Mouse (Mus musculus) MEL (cell line): Measurements from ENCODE around the gene Gabarapl1. TPM values are rescaled to one million over a fixed set of nuclear protein-coding genes. Genes with fewer than 3 reads are reported as not detected.

Experiments
- DNase-seq: peaks from one replicate; pipeline ENCODE4 v3.0.0; 2011; ENCODE audit warnings: low read depth, low spot score
- H3K27ac ChIP-seq: 2 replicates; pipeline ENCODE4 v1.5.1; 2012; ENCODE audit warnings: low read depth, mild to moderate bottlenecking, control low read depth, low read length, moderate library complexity; ENCODE audit not compliant: control insufficient read depth
- H3K27me3 ChIP-seq, 2 experiments: fragments of 150-350 bp in 1 of 2; sonication (generic) in 1 of 2; 2 replicates each; pipeline ENCODE4 v1.6.1; 2012; ENCODE audit warnings: low read length in 2 of 2, mild to moderate bottlenecking in 2 of 2, improper control_type of control experiment in 1 of 2, moderate library complexity in 1 of 2; ENCODE audit not compliant: insufficient read depth in 2 of 2, control insufficient read depth in 1 of 2
- H3K36me3 ChIP-seq, 2 experiments: 2 replicates each; pipeline ENCODE4 v1.6.1; 2012 to 2014; ENCODE audit warnings: low read length in 2 of 2, improper control_type of control experiment in 1 of 2, inconsistent platforms in 1 of 2, mild to moderate bottlenecking in 1 of 2; ENCODE audit not compliant: insufficient read depth in 2 of 2, control insufficient read depth in 1 of 2
- H3K4me1 ChIP-seq, 2 experiments: fragments of 150-350 bp in 1 of 2; sonication (generic) in 1 of 2; 2 replicates each; pipeline ENCODE4 v1.6.1; 2012; ENCODE audit warnings: low read length in 2 of 2, improper control_type of control experiment in 1 of 2, mild to moderate bottlenecking in 1 of 2; ENCODE audit not compliant: insufficient read depth in 2 of 2, control insufficient read depth in 1 of 2
- H3K4me3 ChIP-seq, 2 experiments: fragments of 150-350 bp in 1 of 2; sonication (generic) in 1 of 2; 2 replicates each; pipeline ENCODE4 v1.5.1; 2012; ENCODE audit warnings: low read depth in 2 of 2, low read length in 2 of 2, mild to moderate bottlenecking in 2 of 2, moderate library complexity in 2 of 2, control low read depth in 1 of 2, improper control_type of control experiment in 1 of 2; ENCODE audit not compliant: control insufficient read depth in 1 of 2, insufficient read depth in 1 of 2
- H3K79me2 ChIP-seq: 2 replicates; pipeline ENCODE4 v1.6.1; 2012; ENCODE audit warnings: mild to moderate bottlenecking, low read length, moderate library complexity; ENCODE audit not compliant: control insufficient read depth, poor library complexity, insufficient read depth
- H3K9ac ChIP-seq: 2 replicates; pipeline ENCODE4 v1.6.1; 2012; ENCODE audit warnings: low read depth, mild to moderate bottlenecking, control low read depth, low read length, moderate library complexity; ENCODE audit not compliant: control insufficient read depth, poor library complexity, severe bottlenecking
- H3K9me3 ChIP-seq: fragments of 150-350 bp; sonication (generic); replicated peaks from 2 replicates; pipeline ENCODE4 v1.6.1; 2012; ENCODE audit warnings: mild to moderate bottlenecking, low read length, improper control_type of control experiment, moderate library complexity; ENCODE audit not compliant: insufficient read depth
- BHLHE40 ChIP-seq: IDR thresholded peaks from 2 replicates; pipeline ENCODE4 v1.6.1; 2012; ENCODE audit warnings: low read depth, mild to moderate bottlenecking, inconsistent platforms, low read length, improper control_type of control experiment, borderline replicate concordance
- CHD1 ChIP-seq: IDR thresholded peaks from 2 replicates; pipeline ENCODE4 v1.6.1; 2012; ENCODE audit warnings: low read depth, mild to moderate bottlenecking, inconsistent platforms, low read length, improper control_type of control experiment
- CHD2 ChIP-seq: IDR thresholded peaks from 2 replicates; pipeline ENCODE4 v1.6.1; 2011; ENCODE audit warnings: low read length, improper control_type of control experiment
- EP300 ChIP-seq, 2 experiments: IDR thresholded peaks; 2 replicates each; pipeline ENCODE4 v1.6.1; 2011; ENCODE audit warnings: improper control_type of control experiment in 2 of 2, low read length in 2 of 2, low read depth in 1 of 2, mild to moderate bottlenecking in 1 of 2
- ETS1 ChIP-seq: IDR thresholded peaks from 2 replicates; pipeline ENCODE4 v1.6.1; 2012; ENCODE audit warnings: low read depth, mild to moderate bottlenecking, inconsistent platforms, low read length, improper control_type of control experiment, moderate library complexity
- GABPA ChIP-seq: IDR thresholded peaks from 2 replicates; pipeline ENCODE4 v1.6.1; 2012; ENCODE audit warnings: low read depth, mild to moderate bottlenecking, inconsistent platforms, low read length, improper control_type of control experiment, moderate library complexity
- GATA1 ChIP-seq: IDR thresholded peaks from 2 replicates; pipeline ENCODE4 v1.6.1; 2011; ENCODE audit warnings: low read depth, low read length, improper control_type of control experiment
- HCFC1 ChIP-seq: IDR thresholded peaks from 2 replicates; pipeline ENCODE4 v1.6.1; 2012; ENCODE audit warnings: low read depth, mild to moderate bottlenecking, inconsistent platforms, low read length, improper control_type of control experiment, moderate library complexity
- KAT2A ChIP-seq: conservative IDR thresholded peaks from 2 replicates; pipeline ENCODE4 v1.6.1; 2012; ENCODE audit warnings: low read depth, low read length, improper control_type of control experiment, inconsistent platforms
- MAFK ChIP-seq: IDR thresholded peaks from 2 replicates; pipeline ENCODE4 v1.6.1; 2011; ENCODE audit warnings: low read depth, mild to moderate bottlenecking, low read length, improper control_type of control experiment, borderline replicate concordance
- MAX ChIP-seq: IDR thresholded peaks from 2 replicates; pipeline ENCODE4 v1.6.1; 2011; ENCODE audit warnings: low read length, improper control_type of control experiment
- MAZ ChIP-seq: IDR thresholded peaks from 2 replicates; pipeline ENCODE4 v1.6.1; 2012; ENCODE audit warnings: low read depth, mild to moderate bottlenecking, inconsistent platforms, low read length, improper control_type of control experiment
- MXI1 ChIP-seq: IDR thresholded peaks from 2 replicates; pipeline ENCODE4 v1.6.1; 2011; ENCODE audit warnings: mild to moderate bottlenecking, low read depth, low read length, improper control_type of control experiment
- MYC ChIP-seq: IDR thresholded peaks from 2 replicates; pipeline ENCODE4 v1.6.1; 2011; ENCODE audit warnings: low read depth, mild to moderate bottlenecking, low read length, improper control_type of control experiment, moderate library complexity
- NELFE ChIP-seq: IDR thresholded peaks from 2 replicates; pipeline ENCODE4 v1.6.1; 2011; ENCODE audit warnings: low read depth, low read length, improper control_type of control experiment
- NRF1 ChIP-seq: IDR thresholded peaks from 2 replicates; pipeline ENCODE4 v1.6.1; 2014; ENCODE audit warnings: low read depth, mild to moderate bottlenecking, inconsistent platforms, low read length, improper control_type of control experiment, moderate library complexity; ENCODE audit not compliant: poor library complexity, insufficient read depth, severe bottlenecking
- POLR2A ChIP-seq, 2 experiments: IDR thresholded peaks; 2 replicates each; pipeline ENCODE4 v1.6.1; 2011 to 2012; ENCODE audit warnings: low read length in 2 of 2, mild to moderate bottlenecking in 2 of 2, control low read depth in 1 of 2, improper control_type of control experiment in 1 of 2, low read depth in 1 of 2, moderate library complexity in 1 of 2; ENCODE audit not compliant: control insufficient read depth in 1 of 2, insufficient read depth in 1 of 2, poor library complexity in 1 of 2
- POLR2AphosphoS5 ChIP-seq: IDR thresholded peaks from 2 replicates; pipeline ENCODE4 v1.6.1; 2012; ENCODE audit warnings: low read depth, borderline replicate concordance, mild to moderate bottlenecking, inconsistent platforms, low read length, moderate library complexity, mixed read lengths
- SIN3A ChIP-seq: IDR thresholded peaks from 2 replicates; pipeline ENCODE4 v1.6.1; 2012; ENCODE audit warnings: low read length, improper control_type of control experiment, inconsistent platforms
- TAL1 ChIP-seq: IDR thresholded peaks from 2 replicates; pipeline ENCODE4 v1.6.1; 2012; ENCODE audit warnings: mild to moderate bottlenecking, inconsistent platforms, low read length, moderate library complexity, mixed read lengths
- ZMIZ1 ChIP-seq: IDR thresholded peaks from 2 replicates; pipeline ENCODE4 v1.6.1; 2012; ENCODE audit warnings: low read depth, mild to moderate bottlenecking, inconsistent platforms, low read length, improper control_type of control experiment, moderate library complexity
- polyA plus RNA-seq, 2 experiments: library from polyadenylated mRNA; stranded (reverse) in 1 of 2; unstranded in 1 of 2; fragments of >175 nt in 1 of 2; fragments of >200 nt in 1 of 2; gene quantifications; 2 replicates each; pipeline versions ENCODE4 v1.2.1 to v1.2.4; 2012; ENCODE audit warnings: low replicate concordance in 2 of 2, low read depth in 1 of 2; ENCODE audit not compliant: insufficient read length in 2 of 2, insufficient read depth in 1 of 2, missing spikeins in 1 of 2
- total RNA-seq: library from RNA; depleted of rRNA; stranded (reverse); fragments of 300-350 nt; gene quantifications from 2 replicates; pipeline ENCODE4 v1.2.3, GENCODE M21; 2012; rRNA removed

The Gabarapl1 gene
- 61.3 and 65.7 TPM in 2 replicates for total RNA-seq
- 10 to 100 TPM in 1 of 2 experiments, not detected in 1; 99.5 TPM for polyA plus RNA-seq

DNA sequence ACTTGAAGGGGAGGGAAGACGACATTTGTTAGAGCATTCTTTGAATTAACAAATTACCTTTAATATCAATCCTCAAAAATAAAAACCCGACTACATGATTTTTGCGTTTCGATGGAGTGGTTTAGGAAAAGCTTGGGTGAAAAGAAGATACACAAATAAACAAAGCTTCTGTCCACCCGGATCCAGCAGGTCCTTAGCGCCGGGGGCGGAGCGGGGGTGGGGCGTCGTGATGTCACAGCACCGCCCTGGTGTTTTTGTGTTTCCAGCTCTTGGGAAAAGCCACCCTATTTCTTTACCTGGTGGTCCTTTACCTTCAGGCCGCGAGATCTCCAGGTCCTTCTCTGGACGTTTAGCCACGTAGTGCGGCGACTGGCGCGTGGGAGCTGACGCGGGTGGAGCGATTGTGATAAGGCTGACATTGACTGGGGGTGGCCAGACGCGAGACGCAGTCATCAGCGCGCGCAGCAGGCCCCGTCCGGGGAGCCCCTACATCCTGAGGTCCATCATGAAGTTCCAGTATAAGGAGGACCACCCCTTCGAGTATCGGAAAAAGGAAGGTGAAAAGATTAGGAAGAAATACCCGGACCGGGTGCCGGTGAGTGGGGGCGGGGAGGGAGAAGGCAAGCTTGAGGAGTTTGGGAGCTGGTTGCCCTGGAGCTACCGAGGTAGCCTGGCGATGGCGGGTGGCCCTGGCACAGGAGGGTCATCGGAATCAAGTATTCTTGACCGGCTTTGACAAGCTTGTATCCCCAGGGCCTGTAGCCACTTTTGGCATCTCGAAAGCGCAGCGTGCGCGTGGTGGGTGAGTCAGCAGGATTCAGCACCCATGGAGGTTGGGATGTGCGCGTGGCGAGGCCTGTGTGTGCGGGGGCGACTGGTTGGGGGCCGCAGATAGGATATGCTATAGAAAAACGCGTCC lies at the start of gene Gabarapl1:
Gene Gabarapl1 (plus strand): TSS at position 219 of the 919 bp plus-strand sequence.
- peak within 1 kb of the TSS; percentile 85 for H3K9ac ChIP-seq
- H3K27me3 ChIP-seq, result peaks cover 2 to 4% of the 10 kb centered on the region in 2 experiments; a peak in 1 of 4 replicates
- H3K79me2 ChIP-seq, result peaks cover 27% of the 10 kb centered on the region
- H3K4me3 ChIP-seq, result peak within 1 kb of the TSS; percentile 95 to 96
- peaks cover 0 to 13% of the 10 kb centered on the region in 2 experiments for H3K36me3 ChIP-seq
- TF ChIP-seq TAL1 (no peak), CHD2 (peak; percentile 17; the same call in 1 of the 2 replicates), GATA1 (peak; percentile 25; the same call in 1 of the 2 replicates), ZMIZ1 (0 out of 2 replicates have a peak, but pooled peaks have one; percentile 25), NELFE (peak; percentile 50), EP300 (IDR thresholded peaks at IDR 0.05; ENCODE audit: low read depth in 1 of 2, low read length in 2 of 2) (0 out of 4 replicates have a peak, but pooled peaks have one; percentile 3 to 21), CHD1 (peak; percentile 98), NRF1 (peak; percentile 41; the same call in 1 of the 2 replicates), MAFK (0 out of 2 replicates have a peak, but pooled peaks have one; percentile 21), MAX (no peak; the same call in 1 of the 2 replicates), MAZ (peak; percentile 51; the same call in 1 of the 2 replicates), SIN3A (peak; percentile 80), MXI1 (peak; percentile 78), GABPA (0 out of 2 replicates have a peak, but pooled peaks have one; percentile 24), ETS1 (peak; percentile 5; the same call in 1 of the 2 replicates), HCFC1 (peak; percentile 67; the same call in 1 of the 2 replicates), KAT2A (no peak), POLR2A (IDR thresholded peaks at IDR 0.05; ENCODE audit: control insufficient read depth in 1 of 2, insufficient read depth in 1 of 2, low read depth in 1 of 2, low read length in 2 of 2, poor library complexity in 1 of 2) (peak in 1 of 2 experiments; percentile 59; a peak in 2 of 4 replicates), MYC (peak; percentile 89), BHLHE40 (peak; percentile 25; the same call in 1 of the 2 replicates), POLR2AphosphoS5 (no peak)
- H3K27ac ChIP-seq, result peak within 1 kb of the TSS; percentile 65
- H3K4me1 ChIP-seq, result peaks cover 11 to 17% of the 10 kb centered on the region in 2 experiments
- no peaks in the 10 kb centered on the region for H3K9me3 ChIP-seq
- DNase-seq, result peak; percentile 84
